Mouse (Mus musculus) liver, embryonic 14.5 days (tissue): ENCODE data around the gene Amph. TPM values are rescaled to one million over a fixed set of nuclear protein-coding genes. Genes with fewer than 3 reads are reported as not detected.

ENCODE experiments used
- ATAC-seq: fragments of 200-750 bp; cut with Nextera tagmentation; 2 replicates; pipeline ENCODE4 v1.8.0; 2017; ENCODE audit warnings: moderate number of reproducible peaks, mild to moderate bottlenecking, moderate library complexity; ENCODE audit not compliant: insufficient read depth
- DNase-seq, 3 experiments: peaks; one replicate each; pipeline ENCODE4 v3.0.0-alpha.2; 2012 to 2013; ENCODE audit warnings: low read depth in 3 of 3, low spot score in 3 of 3
- H3K27ac ChIP-seq: fragments of 300-500 bp; sonication (generic); 2 replicates; pipeline ENCODE4 v1.5.1; 2014; ENCODE audit warnings: moderate library complexity, mild to moderate bottlenecking, control low read depth, inconsistent platforms
- H3K27me3 ChIP-seq: fragments of 300-500 bp; sonication (generic); 2 replicates; pipeline ENCODE4 v1.6.1; 2014; ENCODE audit warnings: mild to moderate bottlenecking, low read length, moderate library complexity; ENCODE audit not compliant: control insufficient read depth, insufficient read depth
- H3K36me3 ChIP-seq: fragments of 300-500 bp; sonication (generic); replicated peaks from 2 replicates; pipeline ENCODE4 v1.6.1; 2014; ENCODE audit warnings: low read depth; ENCODE audit not compliant: control insufficient read depth, insufficient read depth
- H3K4me1 ChIP-seq, 2 experiments: fragments of 200-500 bp in 1 of 2; fragments of 300-500 bp in 1 of 2; sonication (generic) in 1 of 2; replicated peaks; 2 replicates each; pipeline ENCODE4 v1.6.1; 2012 to 2014; ENCODE audit warnings: antibody characterized with exemption in 1 of 2, inconsistent platforms in 1 of 2, low read length in 1 of 2; ENCODE audit not compliant: control insufficient read depth in 2 of 2, insufficient read depth in 2 of 2
- H3K4me2 ChIP-seq: fragments of 300-500 bp; sonication (generic); 2 replicates; pipeline ENCODE4 v1.6.1; 2014; ENCODE audit warnings: low read depth, mild to moderate bottlenecking, control low read depth, moderate library complexity
- H3K4me3 ChIP-seq, 2 experiments: fragments of 200-500 bp in 1 of 2; fragments of 300-500 bp in 1 of 2; sonication (generic) in 1 of 2; 2 replicates each; pipeline ENCODE4 v1.5.1; 2012 to 2014; ENCODE audit warnings: low read depth in 2 of 2, low read length in 2 of 2, mild to moderate bottlenecking in 2 of 2, control low read depth in 1 of 2, inconsistent platforms in 1 of 2, moderate library complexity in 1 of 2; ENCODE audit not compliant: insufficient read depth in 1 of 2
- H3K9ac ChIP-seq: fragments of 300-500 bp; sonication (generic); replicated peaks from 2 replicates; pipeline ENCODE4 v1.6.1; 2014; ENCODE audit warnings: mild to moderate bottlenecking, control low read depth, moderate library complexity
- H3K9me3 ChIP-seq: fragments of 300-500 bp; sonication (generic); 2 replicates; pipeline ENCODE4 v1.6.1; 2016; ENCODE audit warnings: low read length, mixed read lengths; ENCODE audit not compliant: control insufficient read depth
- CTCF ChIP-seq: IDR thresholded peaks from 2 replicates; pipeline ENCODE4 v1.5.1; 2016; ENCODE audit warnings: antibody characterized with exemption, low read depth, control low read depth
- EP300 ChIP-seq: IDR thresholded peaks from 2 replicates; pipeline ENCODE4 v1.6.1; 2016; ENCODE audit warnings: antibody characterized with exemption, low read depth
- WGBS: fragments of 180-500 bp; shearing (Covaris S2); extraction: QIAGEN DNeasy Blood & Tissue Kit; methylation state at CpG from one replicate; pipeline ENCODE4 v1.1.7; 2014; ENCODE audit not compliant: insufficient replicate concordance; 5-methylcytosine and 5-hydroxymethylcytosine counted together
- polyA plus RNA-seq, 2 experiments: library from polyadenylated mRNA; depleted of rRNA in 1 of 2; stranded (reverse) in 1 of 2; unstranded in 1 of 2; fragments of >200 nt; fragmentation: Nextera tagmentation in 1 of 2; extraction: Ambion mirVana in 1 of 2; gene quantifications; 2 replicates each; pipeline versions ENCODE4 v1.2.1 to v1.2.3; 2012 to 2014

Gene Amph
- polyA plus RNA-seq, 2 experiments: 0.20 TPM; not detected in 1

DNA sequence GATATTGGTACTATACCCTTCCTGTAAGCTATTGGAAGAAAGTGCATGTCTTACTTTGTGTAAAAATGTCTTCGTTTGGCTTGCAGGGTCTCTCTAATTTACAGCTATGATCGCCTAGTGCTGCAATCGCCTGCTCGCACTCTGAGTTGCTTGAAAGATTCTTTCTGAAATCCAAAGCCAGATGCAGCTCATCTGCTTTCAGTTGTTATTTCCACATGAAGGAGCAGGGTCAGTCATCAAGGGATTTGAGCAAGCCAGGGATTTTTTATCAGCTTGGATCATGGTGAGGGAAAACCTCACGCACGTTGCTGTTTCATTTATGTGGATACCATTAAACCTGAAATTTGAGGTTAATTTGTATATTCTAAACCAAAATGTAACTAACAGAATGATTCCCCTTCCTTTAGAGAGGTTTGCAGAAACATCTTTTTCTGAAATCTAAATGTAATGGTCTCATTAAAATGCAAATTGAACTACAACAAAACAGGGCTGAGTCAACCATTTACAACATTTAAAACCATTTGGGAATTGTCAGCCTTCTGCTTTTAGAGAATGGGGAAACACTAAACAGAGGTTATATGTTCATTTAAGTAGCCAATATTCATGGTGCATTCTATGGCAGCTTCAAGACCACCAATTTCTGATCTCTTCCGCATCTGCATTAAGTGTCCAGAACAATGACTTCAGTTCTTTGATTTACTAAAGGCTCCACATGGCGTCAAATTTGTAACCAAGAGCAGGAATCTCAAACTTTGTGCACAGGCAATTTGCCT, 84.1 kb downstream of the Amph start:
- Histone ChIP-seq H3K9me3 (no peaks in the 10 kb centered on the region), H3K4me1 (no peaks in the 10 kb centered on the region), H3K27me3 (no peaks in the 10 kb centered on the region), H3K9ac (no peak overlapping the region), H3K4me3 (no peak overlapping the region), H3K27ac (no peak overlapping the region), H3K4me2 (no peak overlapping the region), H3K36me3 (no peaks in the 10 kb centered on the region)
- no peak for DNase-seq
- ATAC-seq: no peak
- TF ChIP-seq EP300 (no peak), CTCF (no peak)
- WGBS: 69% methylated on average over 8 of the region's 8 CpGs

DNA sequence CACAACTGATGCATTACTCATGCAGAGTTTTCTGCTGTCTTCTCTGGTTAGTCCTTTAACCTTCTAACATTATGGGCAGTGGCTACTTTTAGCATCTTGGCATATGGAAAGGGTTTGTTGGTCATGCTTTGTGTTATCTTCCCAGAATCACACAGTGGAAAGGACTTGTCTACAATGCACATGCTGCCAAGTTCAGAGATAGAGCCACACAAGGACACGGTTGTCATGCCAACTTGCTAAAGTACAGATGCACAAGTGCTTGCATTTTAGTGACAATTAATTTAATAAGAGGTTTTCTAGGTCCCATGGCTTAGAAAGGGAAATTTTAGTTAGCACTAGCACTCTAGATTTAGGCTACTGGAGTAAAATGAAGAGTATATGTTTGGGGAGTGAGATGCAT, 104.1 kb downstream of the Amph start:
- 33% methylated on average over 1 of the region's 1 CpGs for WGBS
- Histone ChIP-seq H3K27ac (no peak overlapping the region), H3K9ac (no peak overlapping the region), H3K4me2 (no peak overlapping the region), H3K27me3 (no peaks in the 10 kb centered on the region), H3K36me3 (no peaks in the 10 kb centered on the region), H3K4me3 (no peak overlapping the region), H3K4me1 (no peaks in the 10 kb centered on the region), H3K9me3 (no peaks in the 10 kb centered on the region)
- no peak for ATAC-seq
- DNase-seq: no peak
- TF ChIP-seq CTCF: no peak
- TF ChIP-seq EP300: no peak

DNA sequence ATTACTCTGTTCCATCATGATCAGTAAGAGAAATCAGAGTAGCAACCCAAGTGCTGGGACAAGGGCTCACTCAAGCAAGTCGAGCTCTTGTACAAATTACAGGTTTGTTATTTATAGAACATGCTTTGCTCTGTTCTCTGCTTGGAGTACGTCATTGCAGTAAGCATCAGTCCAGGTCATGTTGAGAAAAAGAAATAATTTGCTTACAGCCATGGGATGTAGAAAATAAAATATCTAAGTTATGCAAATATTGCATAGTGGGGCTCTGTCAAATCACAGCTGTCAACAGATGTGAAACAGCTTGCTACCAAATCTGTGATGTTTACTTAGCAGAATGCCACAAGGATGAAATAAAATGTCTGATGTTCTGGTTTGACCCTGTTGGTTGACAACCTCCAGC, 106.5 kb downstream of the Amph start:
- TF ChIP-seq CTCF: no peak
- no peak for TF ChIP-seq EP300
- Histone ChIP-seq H3K4me1 (no peaks in the 10 kb centered on the region), H3K9ac (no peak overlapping the region), H3K4me3 (no peak overlapping the region), H3K27ac (no peak overlapping the region), H3K36me3 (no peaks in the 10 kb centered on the region), H3K27me3 (no peaks in the 10 kb centered on the region), H3K9me3 (no peaks in the 10 kb centered on the region), H3K4me2 (no peak overlapping the region)
- no peak for ATAC-seq
- DNase-seq: no peak
- 43% methylated on average over 2 of the region's 2 CpGs for WGBS

DNA sequence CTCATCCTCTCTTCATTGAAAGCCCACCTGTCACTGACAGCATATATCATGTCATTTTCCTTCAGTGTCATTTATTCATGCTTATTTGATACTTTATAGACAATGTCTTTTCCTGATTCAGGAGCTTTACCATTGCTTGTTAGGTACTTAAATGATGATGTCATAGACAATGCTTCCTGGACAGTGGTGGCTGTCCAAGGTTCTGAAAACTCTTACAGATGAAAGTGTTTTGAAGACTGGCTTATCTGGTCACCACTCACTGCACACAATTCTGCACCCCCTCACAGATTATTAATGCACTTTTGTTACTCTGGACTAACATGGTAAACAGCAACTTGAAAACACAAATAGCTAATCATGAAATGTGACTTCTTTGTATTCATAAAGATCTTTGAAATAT, 124.3 kb downstream of the Amph start:
- H3K4me2 ChIP-seq: no peak overlapping the region
- DNase-seq: peak in 2 of 3 experiments; percentile 5 to 6
- H3K36me3 ChIP-seq: no peaks in the 10 kb centered on the region
- no peaks in the 10 kb centered on the region for H3K4me1 ChIP-seq
- H3K9ac ChIP-seq: no peak overlapping the region
- no peak overlapping the region for H3K27ac ChIP-seq
- no peak overlapping the region for H3K4me3 ChIP-seq
- no peak for ATAC-seq
- TF ChIP-seq EP300: no peak
- TF ChIP-seq CTCF: no peak
- H3K9me3 ChIP-seq: no peaks in the 10 kb centered on the region
- no peaks in the 10 kb centered on the region for H3K27me3 ChIP-seq

DNA sequence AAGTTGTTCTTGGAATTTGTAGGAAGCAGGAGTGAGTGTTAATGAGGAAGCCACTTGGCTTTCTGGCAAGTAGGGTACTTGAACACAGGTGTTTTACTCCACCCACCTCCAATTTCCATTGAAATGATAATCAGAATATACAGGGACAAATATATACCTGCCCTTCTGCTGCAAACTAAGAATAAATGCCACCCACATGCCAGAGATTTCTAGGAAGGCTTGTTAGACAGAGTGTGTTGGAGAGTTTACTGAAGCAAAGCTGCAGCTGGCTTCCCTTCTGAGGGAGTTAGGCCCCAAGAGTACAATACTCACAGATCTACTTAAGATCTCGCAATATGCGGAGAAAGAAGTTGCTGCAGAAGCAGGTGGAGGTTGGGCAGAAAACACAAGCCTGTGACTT, 129.4 kb downstream of the Amph start:
- Histone ChIP-seq H3K9ac (no peak overlapping the region), H3K4me3 (no peak overlapping the region), H3K4me1 (no peaks in the 10 kb centered on the region), H3K9me3 (no peaks in the 10 kb centered on the region), H3K36me3 (no peaks in the 10 kb centered on the region), H3K4me2 (no peak overlapping the region), H3K27me3 (no peaks in the 10 kb centered on the region), H3K27ac (no peak overlapping the region)
- ATAC-seq (no peak), DNase-seq (no peak)
- TF ChIP-seq CTCF (no peak), EP300 (no peak)
- WGBS: 92% methylated on average over 2 of the region's 2 CpGs
